Mouse (Mus musculus): ENCODE results near the gene Ache. TPM values are rescaled to one million over a fixed set of nuclear protein-coding genes. Genes with fewer than 3 reads are reported as not detected.
A peak's percentile ranks its signal among the peaks of the same experiment; 100 is the strongest.

The Ache gene
- polyA plus RNA-seq, 1 experiment from 2014 or later = 19.0 TPM

GRCm38 (mm10) chr5:137314193-137315083 lies 27.1 kb downstream of the Ache start, which contains the start of gene Trip6:
Gene Trip6, minus strand, starts transcription at chr5:137314404.
- Histone ChIP-seq H3K4me1 (peaks cover 37% of the 10 kb centered on the region), H3K27ac (replicated peaks) (peak within 1 kb of the TSS; percentile 97), H3K36me3 (peaks cover 43% of the 10 kb centered on the region), H3K4me3 (replicated peaks) (peak within 1 kb of the TSS; percentile 68), H3K27me3 (no peaks in the 10 kb centered on the region), H3K9ac (peak within 1 kb of the TSS; percentile 72), H3K9me3 (replicated peaks) (no peaks in the 10 kb centered on the region), H3K4me2 (replicated peaks) (peak within 1 kb of the TSS; percentile 88)
- peak; percentile 95 for ATAC-seq (ENCODE audit: insufficient number of reproducible peaks, low FRiP score, low TSS enrichment, low read depth)
- WGBS = 15% methylated on average over 30 of the region's 30 CpGs

GRCm38 (mm10) chr5:137315084-137315903 lies 28.0 kb downstream of the Ache start:
- no peaks in the 10 kb centered on the region for H3K27me3 ChIP-seq
- peak overlapping the region; percentile 97 for H3K27ac ChIP-seq (replicated peaks)
- H3K4me1 ChIP-seq = peaks cover 37% of the 10 kb centered on the region
- H3K4me2 ChIP-seq (replicated peaks) = peak overlapping the region; percentile 88
- peaks cover 41% of the 10 kb centered on the region for H3K36me3 ChIP-seq
- H3K4me3 ChIP-seq (replicated peaks) = no peak overlapping the region
- H3K9ac ChIP-seq = 0 out of 2 replicates have a peak overlapping the region, but pooled peaks have one; percentile 15
- WGBS = 37% methylated on average over 30 of the region's 30 CpGs
- H3K9me3 ChIP-seq (replicated peaks) = no peaks in the 10 kb centered on the region
- ATAC-seq (ENCODE audit: insufficient number of reproducible peaks, low FRiP score, low TSS enrichment, low read depth) = no peak

GRCm38 (mm10) chr5:137317361-137317760 lies 30.0 kb downstream of the Ache start:
- peaks cover 43% of the 10 kb centered on the region for H3K36me3 ChIP-seq

GRCm38 (mm10) chr5:137318570-137318969 lies 31.3 kb downstream of the Ache start:
- no peak overlapping the region for H3K4me2 ChIP-seq (replicated peaks)
- peaks cover 54% of the 10 kb centered on the region for H3K36me3 ChIP-seq
- no peaks in the 10 kb centered on the region for H3K27me3 ChIP-seq
- WGBS = 95% methylated on average over 1 of the region's 1 CpGs
- H3K4me3 ChIP-seq (replicated peaks) = no peak overlapping the region
- no peak overlapping the region for H3K27ac ChIP-seq (replicated peaks)
- peaks cover 16% of the 10 kb centered on the region for H3K4me1 ChIP-seq
- H3K9ac ChIP-seq = no peak overlapping the region
- no peak for ATAC-seq (ENCODE audit: insufficient number of reproducible peaks, low FRiP score, low TSS enrichment, low read depth)
- no peaks in the 10 kb centered on the region for H3K9me3 ChIP-seq (replicated peaks)

More at GRCm38 (mm10) chr5:137317361-137317760, 30.0 kb downstream of the Ache start:
- ATAC-seq (ENCODE audit: insufficient number of reproducible peaks, low FRiP score, low TSS enrichment, low read depth) = no peak
- H3K9ac ChIP-seq = no peak overlapping the region
- H3K4me1 ChIP-seq = peaks cover 25% of the 10 kb centered on the region
- H3K27me3 ChIP-seq = no peaks in the 10 kb centered on the region
- H3K4me2 ChIP-seq (replicated peaks) = no peak overlapping the region
- no peaks in the 10 kb centered on the region for H3K9me3 ChIP-seq (replicated peaks)
- H3K4me3 ChIP-seq (replicated peaks) = no peak overlapping the region
- H3K27ac ChIP-seq (replicated peaks) = no peak overlapping the region
- WGBS = 89% methylated on average over 8 of the region's 8 CpGs

GRCm38 (mm10) chr5:137320996-137321395 lies 33.7 kb downstream of the Ache start:
- Histone ChIP-seq H3K4me2 (replicated peaks) (no peak overlapping the region), H3K36me3 (peaks cover 65% of the 10 kb centered on the region), H3K27ac (replicated peaks) (no peak overlapping the region), H3K27me3 (no peaks in the 10 kb centered on the region), H3K9me3 (replicated peaks) (no peaks in the 10 kb centered on the region), H3K4me1 (no peaks in the 10 kb centered on the region), H3K9ac (no peak overlapping the region), H3K4me3 (replicated peaks) (no peak overlapping the region)
- no peak for ATAC-seq (ENCODE audit: insufficient number of reproducible peaks, low FRiP score, low TSS enrichment, low read depth)
- WGBS = 90% methylated on average over 3 of the region's 3 CpGs

GRCm38 (mm10) chr5:137330910-137331309 lies 43.6 kb downstream of the Ache start:
- H3K27ac ChIP-seq (replicated peaks) = no peak overlapping the region
- H3K4me2 ChIP-seq (replicated peaks) = no peak overlapping the region
- no peaks in the 10 kb centered on the region for H3K27me3 ChIP-seq
- no peak overlapping the region for H3K9ac ChIP-seq
- peaks cover 12% of the 10 kb centered on the region; the same call in 1 of the 2 replicates for H3K36me3 ChIP-seq
- H3K9me3 ChIP-seq (replicated peaks) = no peaks in the 10 kb centered on the region
- WGBS = 85% methylated on average over 7 of the region's 7 CpGs
- H3K4me1 ChIP-seq = peaks cover 6% of the 10 kb centered on the region
- no peak for ATAC-seq (ENCODE audit: insufficient number of reproducible peaks, low FRiP score, low TSS enrichment, low read depth)
- no peak overlapping the region for H3K4me3 ChIP-seq (replicated peaks)

GRCm38 (mm10) chr5:137332857-137333511 lies 45.7 kb downstream of the Ache start:
- H3K36me3 ChIP-seq = no peaks in the 10 kb centered on the region
- peaks cover 6% of the 10 kb centered on the region for H3K4me1 ChIP-seq
- no peaks in the 10 kb centered on the region for H3K27me3 ChIP-seq
- 14% methylated on average over 15 of the region's 15 CpGs for WGBS
- peak overlapping the region; percentile 69 for H3K4me3 ChIP-seq (replicated peaks)
- H3K9ac ChIP-seq = peak overlapping the region; percentile 70
- ATAC-seq (ENCODE audit: insufficient number of reproducible peaks, low FRiP score, low TSS enrichment, low read depth) = no peak
- H3K27ac ChIP-seq (replicated peaks) = peak overlapping the region; percentile 55; the same call in 1 of the 2 replicates
- H3K9me3 ChIP-seq (replicated peaks) = no peaks in the 10 kb centered on the region
- H3K4me2 ChIP-seq (replicated peaks) = peak overlapping the region; percentile 99

GRCm38 (mm10) chr5:137333512-137334174 lies 46.3 kb downstream of the Ache start, which contains the start of gene Slc12a9:
Gene Slc12a9, minus strand, starts transcription at chr5:137333597.
- no peaks in the 10 kb centered on the region for H3K36me3 ChIP-seq
- H3K4me3 ChIP-seq (replicated peaks) = peak within 1 kb of the TSS; percentile 69
- no peaks in the 10 kb centered on the region for H3K27me3 ChIP-seq
- no peaks in the 10 kb centered on the region for H3K9me3 ChIP-seq (replicated peaks)
- under 1% methylated on average over 44 of the region's 44 CpGs for WGBS
- H3K9ac ChIP-seq = peak within 1 kb of the TSS; percentile 70
- ATAC-seq (ENCODE audit: insufficient number of reproducible peaks, low FRiP score, low TSS enrichment, low read depth) = peak; percentile 89
- H3K4me2 ChIP-seq (replicated peaks) = peak within 1 kb of the TSS; percentile 99
- peaks cover 6% of the 10 kb centered on the region for H3K4me1 ChIP-seq
- H3K27ac ChIP-seq (replicated peaks) = peak within 1 kb of the TSS; percentile 55; the same call in 1 of the 2 replicates

- ATAC-seq (ENCODE audit: insufficient number of reproducible peaks, low FRiP score, low TSS enrichment, low read depth) = no peak
- H3K9ac ChIP-seq = no peak overlapping the region
- H3K9me3 ChIP-seq (replicated peaks) = no peaks in the 10 kb centered on the region
- H3K27me3 ChIP-seq = no peaks in the 10 kb centered on the region
- H3K4me3 ChIP-seq (replicated peaks) = peak overlapping the region; percentile 69
- 52% methylated on average over 10 of the region's 10 CpGs for WGBS
- peak overlapping the region; percentile 99 for H3K4me2 ChIP-seq (replicated peaks)
- no peaks in the 10 kb centered on the region for H3K36me3 ChIP-seq
- peaks cover 10% of the 10 kb centered on the region for H3K4me1 ChIP-seq
- no peak overlapping the region for H3K27ac ChIP-seq (replicated peaks)
These were observed 47.0 kb downstream of the Ache start for GRCm38 (mm10) chr5:137334317-137334716.

- Histone ChIP-seq H3K4me2 (replicated peaks) (no peak overlapping the region), H3K36me3 (no peaks in the 10 kb centered on the region), H3K27me3 (no peaks in the 10 kb centered on the region), H3K27ac (replicated peaks) (no peak overlapping the region), H3K9me3 (replicated peaks) (no peaks in the 10 kb centered on the region), H3K9ac (no peak overlapping the region), H3K4me1 (peaks cover 17% of the 10 kb centered on the region), H3K4me3 (replicated peaks) (no peak overlapping the region)
- ATAC-seq (ENCODE audit: insufficient number of reproducible peaks, low FRiP score, low TSS enrichment, low read depth) = no peak
- WGBS = 71% methylated on average over 6 of the region's 6 CpGs
These were observed 47.7 kb downstream of the Ache start for GRCm38 (mm10) chr5:137335066-137335465.

All from embryonic facial prominence, embryonic 15.5 days (tissue).